ENCODE assay signal across 18 mouse cellular contexts in genomic region chr8:122062508-122063223, GRCm38 (mm10).
"Had no signal": no experiment of that assay in that cellular context is flagged by ENCODE, and none has a peak within 500 bp of the region (broad histone marks: within the 10 kb centered on the region; RNA-seq: fewer than 3 reads in every experiment).

No protein-coding gene starts in this region.

- H3K36me3 ChIP-seq: kidney, embryonic 15.5 days; limb, embryonic 12.5 days; limb, embryonic 15.5 days; liver, embryonic 13.5 days; neural tube, embryonic 12.5 days; neural tube, embryonic 15.5 days had no signal

- H3K9ac ChIP-seq: kidney, embryonic 15.5 days; limb, embryonic 12.5 days; limb, embryonic 15.5 days; liver, embryonic 13.5 days; neural tube, embryonic 12.5 days; neural tube, embryonic 15.5 days had no signal

- DNase-seq: kidney, adult 2 months; kidney, postnatal 10 days; kidney, postnatal 36 days; liver, embryonic 13.5 days; lung, adult 2 months; lung, postnatal 14 days; lung, postnatal 4 days; midbrain, embryonic 14.5 days; right cerebral cortex, adult 18-20 months; right cerebral cortex, postnatal 14 days; right cerebral cortex, postnatal 4 days; thymus, postnatal 25 days had no signal

- H3K27ac ChIP-seq: kidney, embryonic 15.5 days; limb, embryonic 12.5 days; limb, embryonic 15.5 days; liver, embryonic 13.5 days; neural tube, embryonic 12.5 days; neural tube, embryonic 15.5 days had no signal

- H3K27me3 ChIP-seq: kidney, embryonic 15.5 days; limb, embryonic 15.5 days; liver, embryonic 13.5 days; neural tube, embryonic 12.5 days; neural tube, embryonic 15.5 days had no signal

- H3K4me2 ChIP-seq: kidney, embryonic 15.5 days; limb, embryonic 12.5 days; limb, embryonic 15.5 days; liver, embryonic 13.5 days; midbrain, embryonic 11.5 days; neural tube, embryonic 12.5 days; neural tube, embryonic 15.5 days had no signal

- H3K9me3 ChIP-seq: kidney, embryonic 15.5 days; limb, embryonic 12.5 days; limb, embryonic 15.5 days; liver, embryonic 13.5 days; neural tube, embryonic 12.5 days; neural tube, embryonic 15.5 days had no signal

- H3K4me3 ChIP-seq: kidney, embryonic 15.5 days; limb, embryonic 12.5 days; limb, embryonic 15.5 days; liver, embryonic 13.5 days; neural tube, embryonic 12.5 days; neural tube, embryonic 15.5 days had no signal

- H3K4me1 ChIP-seq: neural tube, embryonic 12.5 days; neural tube, embryonic 15.5 days had no signal
